Mouse (Mus musculus): ENCODE data around the gene Ywhab. TPM values are rescaled to one million over a fixed set of nuclear protein-coding genes. Genes with fewer than 3 reads are reported as not detected.

The Ywhab gene
- total and polyA plus RNA-seq, 2 experiments from 2014 or later: 31.8 to 157 TPM

GRCm38 (mm10) chr2:163996899-163997298, 2.1 kb downstream of the Ywhab start:
- Histone ChIP-seq H3K36me3 (replicated peaks; ENCODE audit: control insufficient read depth, insufficient read depth, low read length) (peaks cover 9% of the 10 kb centered on the region), H3K4me3 (ENCODE audit: low read depth, low read length) (no peak overlapping the region), H3K27ac (ENCODE audit: low read depth) (no peak overlapping the region), H3K4me2 (ENCODE audit: low read depth, low read length) (peak overlapping the region; percentile 95; the same call in 1 of the 2 replicates), H3K9ac (replicated peaks; ENCODE audit: low read depth, low read length) (no peak overlapping the region), H3K27me3 (ENCODE audit: control insufficient read depth, insufficient read depth, low read length) (no peaks in the 10 kb centered on the region), H3K9me3 (replicated peaks; ENCODE audit: control insufficient read depth, low read length) (no peaks in the 10 kb centered on the region), H3K4me1 (ENCODE audit: control insufficient read depth, insufficient read depth) (peaks cover 31% of the 10 kb centered on the region)
- 40% methylated on average over 5 of the region's 5 CpGs for WGBS
- no peak for ATAC-seq (ENCODE audit: insufficient read depth, low read depth)
- no peak for DNase-seq (ENCODE audit: low spot score)
- no peak for TF ChIP-seq CTCF (IDR thresholded peaks at IDR 0.05; ENCODE audit: low read depth)
- no peak for TF ChIP-seq EP300 (IDR thresholded peaks at IDR 0.05; ENCODE audit: low read depth)

- Histone ChIP-seq H3K9me3 (replicated peaks; ENCODE audit: control insufficient read depth, low read length) (no peaks in the 10 kb centered on the region), H3K4me1 (ENCODE audit: control insufficient read depth, insufficient read depth) (peaks cover 34% of the 10 kb centered on the region), H3K4me2 (ENCODE audit: low read depth, low read length) (no peak overlapping the region), H3K4me3 (ENCODE audit: low read depth, low read length) (no peak overlapping the region), H3K36me3 (replicated peaks; ENCODE audit: control insufficient read depth, insufficient read depth, low read length) (peaks cover 9% of the 10 kb centered on the region), H3K27ac (ENCODE audit: low read depth) (no peak overlapping the region), H3K27me3 (ENCODE audit: control insufficient read depth, insufficient read depth, low read length) (no peaks in the 10 kb centered on the region), H3K9ac (replicated peaks; ENCODE audit: low read depth, low read length) (no peak overlapping the region)
- TF ChIP-seq CTCF (IDR thresholded peaks at IDR 0.05; ENCODE audit: low read depth) (no peak), EP300 (IDR thresholded peaks at IDR 0.05; ENCODE audit: low read depth) (no peak)
- WGBS: 65% methylated on average over 6 of the region's 6 CpGs
- ATAC-seq (ENCODE audit: insufficient read depth, low read depth) (no peak), DNase-seq (ENCODE audit: low spot score) (no peak)
Measured at GRCm38 (mm10) chr2:163998981-163999380, 4.2 kb downstream of the Ywhab start.

GRCm38 (mm10) chr2:164002637-164003036, 7.9 kb downstream of the Ywhab start:
- no peak for TF ChIP-seq CTCF (IDR thresholded peaks at IDR 0.05; ENCODE audit: low read depth)
- no peak for TF ChIP-seq EP300 (IDR thresholded peaks at IDR 0.05; ENCODE audit: low read depth)
- H3K9ac ChIP-seq (replicated peaks; ENCODE audit: low read depth, low read length): no peak overlapping the region
- H3K4me1 ChIP-seq (ENCODE audit: control insufficient read depth, insufficient read depth): peaks cover 34% of the 10 kb centered on the region
- DNase-seq (ENCODE audit: low spot score) (no peak), ATAC-seq (ENCODE audit: insufficient read depth, low read depth) (no peak)
- no peak overlapping the region for H3K27ac ChIP-seq (ENCODE audit: low read depth)
- 92% methylated on average over 3 of the region's 3 CpGs for WGBS
- H3K27me3 ChIP-seq (ENCODE audit: control insufficient read depth, insufficient read depth, low read length): no peaks in the 10 kb centered on the region
- peaks cover 5% of the 10 kb centered on the region; the same call in 1 of the 2 replicates for H3K36me3 ChIP-seq (replicated peaks; ENCODE audit: control insufficient read depth, insufficient read depth, low read length)
- no peak overlapping the region for H3K4me2 ChIP-seq (ENCODE audit: low read depth, low read length)
- no peak overlapping the region for H3K4me3 ChIP-seq (ENCODE audit: low read depth, low read length)
- no peaks in the 10 kb centered on the region for H3K9me3 ChIP-seq (replicated peaks; ENCODE audit: control insufficient read depth, low read length)

- Histone ChIP-seq H3K4me1 (ENCODE audit: control insufficient read depth, insufficient read depth) (peaks cover 38% of the 10 kb centered on the region), H3K4me2 (ENCODE audit: low read depth, low read length) (no peak overlapping the region), H3K9ac (replicated peaks; ENCODE audit: low read depth, low read length) (no peak overlapping the region), H3K27me3 (ENCODE audit: control insufficient read depth, insufficient read depth, low read length) (no peaks in the 10 kb centered on the region), H3K4me3 (ENCODE audit: low read depth, low read length) (no peak overlapping the region), H3K9me3 (replicated peaks; ENCODE audit: control insufficient read depth, low read length) (no peaks in the 10 kb centered on the region), H3K27ac (ENCODE audit: low read depth) (no peak overlapping the region), H3K36me3 (replicated peaks; ENCODE audit: control insufficient read depth, insufficient read depth, low read length) (no peaks in the 10 kb centered on the region)
- TF ChIP-seq EP300 (IDR thresholded peaks at IDR 0.05; ENCODE audit: low read depth): no peak
- no peak for TF ChIP-seq CTCF (IDR thresholded peaks at IDR 0.05; ENCODE audit: low read depth)
- no peak for DNase-seq (ENCODE audit: low spot score)
- no peak for ATAC-seq (ENCODE audit: insufficient read depth, low read depth)
- 68% methylated on average over 5 of the region's 5 CpGs for WGBS
Measured at GRCm38 (mm10) chr2:164004503-164004902, 9.7 kb downstream of the Ywhab start.

- Histone ChIP-seq H3K36me3 (replicated peaks; ENCODE audit: control insufficient read depth, insufficient read depth, low read length) (peaks cover 7% of the 10 kb centered on the region), H3K27ac (ENCODE audit: low read depth) (no peak overlapping the region; the same call in 1 of the 2 replicates), H3K4me3 (ENCODE audit: low read depth, low read length) (no peak overlapping the region), H3K27me3 (ENCODE audit: control insufficient read depth, insufficient read depth, low read length) (no peaks in the 10 kb centered on the region), H3K9me3 (replicated peaks; ENCODE audit: control insufficient read depth, low read length) (no peaks in the 10 kb centered on the region), H3K4me2 (ENCODE audit: low read depth, low read length) (no peak overlapping the region), H3K4me1 (ENCODE audit: control insufficient read depth, insufficient read depth) (peaks cover 27% of the 10 kb centered on the region), H3K9ac (replicated peaks; ENCODE audit: low read depth, low read length) (no peak overlapping the region)
- WGBS: 57% methylated on average over 10 of the region's 10 CpGs
- TF ChIP-seq CTCF (IDR thresholded peaks at IDR 0.05; ENCODE audit: low read depth) (no peak), EP300 (IDR thresholded peaks at IDR 0.05; ENCODE audit: low read depth) (no peak)
- DNase-seq (ENCODE audit: low spot score) (peak; percentile 13), ATAC-seq (ENCODE audit: insufficient read depth, low read depth) (no peak)
Measured at GRCm38 (mm10) chr2:164006932-164007331, 12.2 kb downstream of the Ywhab start.

- no peaks in the 10 kb centered on the region for H3K27me3 ChIP-seq (ENCODE audit: control insufficient read depth, insufficient read depth, low read length)
- H3K9me3 ChIP-seq (replicated peaks; ENCODE audit: control insufficient read depth, low read length): no peaks in the 10 kb centered on the region
- peaks cover 27% of the 10 kb centered on the region for H3K4me1 ChIP-seq (ENCODE audit: control insufficient read depth, insufficient read depth)
- H3K4me3 ChIP-seq (ENCODE audit: low read depth, low read length): no peak overlapping the region
- no peak overlapping the region for H3K9ac ChIP-seq (replicated peaks; ENCODE audit: low read depth, low read length)
- H3K27ac ChIP-seq (ENCODE audit: low read depth): no peak overlapping the region
- TF ChIP-seq EP300 (IDR thresholded peaks at IDR 0.05; ENCODE audit: low read depth) (no peak), CTCF (IDR thresholded peaks at IDR 0.05; ENCODE audit: low read depth) (no peak)
- DNase-seq (ENCODE audit: low spot score) (no peak), ATAC-seq (ENCODE audit: insufficient read depth, low read depth) (no peak)
- H3K36me3 ChIP-seq (replicated peaks; ENCODE audit: control insufficient read depth, insufficient read depth, low read length): peaks cover 13% of the 10 kb centered on the region
- no peak overlapping the region for H3K4me2 ChIP-seq (ENCODE audit: low read depth, low read length)
- 81% methylated on average over 8 of the region's 8 CpGs for WGBS
Measured at GRCm38 (mm10) chr2:164007547-164007946, 12.8 kb downstream of the Ywhab start.
